Mouse (Mus musculus): ENCODE results near the gene Fhl3. TPM values are rescaled to one million over a fixed set of nuclear protein-coding genes. Genes with fewer than 3 reads are reported as not detected.
A peak's percentile ranks its signal among the peaks of the same experiment; 100 is the strongest.

Fhl3 gene
- 3.9 and 4.5 TPM in 2 replicates for polyA plus RNA-seq (2014; fragmentation: Nextera tagmentation; extraction: Ambion mirVana)

DNA sequence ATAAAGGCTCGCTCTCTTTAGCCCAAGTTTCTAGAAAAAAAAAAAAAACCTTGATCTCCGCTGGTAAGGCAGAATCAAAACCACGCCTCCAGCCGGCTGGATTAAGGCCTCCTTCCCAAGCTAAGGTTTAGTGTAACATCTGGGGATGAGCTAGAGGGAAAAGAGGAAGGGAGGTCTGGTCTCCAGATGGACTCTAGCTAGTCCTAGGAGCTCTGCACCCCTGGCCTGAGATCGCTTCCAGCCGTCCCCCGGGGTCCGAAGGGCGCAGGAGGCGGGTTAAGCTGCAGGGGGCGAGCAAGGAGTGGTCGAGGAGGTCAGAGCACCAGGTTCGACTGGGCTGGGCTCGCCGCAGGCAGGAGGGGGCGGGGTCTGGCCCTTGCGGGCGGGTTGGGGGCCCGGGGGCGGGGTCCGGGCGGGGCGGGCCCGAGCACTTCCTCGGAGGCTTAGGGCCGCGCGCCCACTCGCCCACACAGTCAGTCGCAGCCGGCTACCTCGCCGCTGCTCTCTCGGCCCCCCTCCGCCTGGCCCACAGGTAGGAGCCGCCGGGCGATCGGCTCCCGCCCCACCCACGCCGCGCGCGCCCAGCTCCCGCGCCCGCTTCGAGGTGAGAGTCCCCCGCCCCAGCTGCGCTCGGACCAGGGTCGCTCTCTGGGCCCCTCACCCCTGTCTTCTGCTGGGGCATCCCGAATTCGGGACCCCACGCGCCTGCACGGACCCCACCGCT is at the start of gene Fhl3:
TSS of gene Fhl3 (plus strand) at position 454 of the 724 bp plus-strand sequence.
- H3K9ac ChIP-seq (ENCODE audit: low read length) = peak within 1 kb of the TSS; percentile 76
- peak; percentile 94 for DNase-seq (ENCODE audit: low spot score, missing footprints)
- no peaks in the 10 kb centered on the region for H3K9me3 ChIP-seq (ENCODE audit: control insufficient read depth, low read length)
- WGBS = under 1% methylated on average over 59 of the region's 59 CpGs
- peak within 1 kb of the TSS; percentile 63 for H3K4me3 ChIP-seq (ENCODE audit: low read depth, low read length)
- no peak within 1 kb of the TSS for H3K27ac ChIP-seq (ENCODE audit: low read depth, low read length)
- peaks cover 4% of the 10 kb centered on the region for H3K27me3 ChIP-seq (ENCODE audit: control insufficient read depth, insufficient read depth, low read length)
- peak within 1 kb of the TSS; percentile 95 for H3K4me2 ChIP-seq
- peak; percentile 65 for ATAC-seq (ENCODE audit: low FRiP score)
- no peaks in the 10 kb centered on the region for H3K36me3 ChIP-seq (ENCODE audit: control insufficient read depth, insufficient read depth, low read length)
- H3K4me1 ChIP-seq (ENCODE audit: control insufficient read depth, insufficient read depth, low read length) = peaks cover 48% of the 10 kb centered on the region

DNA sequence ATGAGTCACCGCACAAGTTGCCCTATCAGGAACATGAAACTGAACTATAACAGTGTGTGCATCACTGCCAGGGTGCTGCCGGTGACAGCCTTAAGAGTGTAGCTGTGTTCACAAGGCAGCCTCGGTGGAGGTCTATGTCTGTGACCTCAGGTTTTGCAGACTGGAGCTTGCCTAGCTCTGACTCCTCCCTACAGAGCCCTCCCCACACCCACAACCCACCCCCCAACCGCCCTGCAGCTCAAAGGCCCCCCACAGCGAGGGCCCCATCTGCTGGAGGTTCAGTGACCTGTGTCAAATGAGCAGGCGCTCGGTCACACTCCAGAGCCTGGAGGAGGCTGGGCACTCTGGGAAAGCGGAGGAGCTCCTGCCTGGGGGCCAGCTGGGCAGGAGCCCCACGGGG is 47.6 kb upstream of the Fhl3 start:
- Histone ChIP-seq H3K9ac (ENCODE audit: low read length) (no peak overlapping the region; the same call in 1 of the 2 replicates), H3K4me1 (ENCODE audit: control insufficient read depth, insufficient read depth, low read length) (peaks cover 32% of the 10 kb centered on the region), H3K4me2 (peak overlapping the region; percentile 22), H3K27me3 (ENCODE audit: control insufficient read depth, insufficient read depth, low read length) (peaks cover 34% of the 10 kb centered on the region), H3K36me3 (ENCODE audit: control insufficient read depth, insufficient read depth, low read length) (no peaks in the 10 kb centered on the region), H3K9me3 (ENCODE audit: control insufficient read depth, low read length) (no peaks in the 10 kb centered on the region), H3K27ac (ENCODE audit: low read depth, low read length) (0 out of 2 replicates have a peak overlapping the region, but pooled peaks have one; percentile 41), H3K4me3 (ENCODE audit: low read depth, low read length) (no peak overlapping the region)
- 0% methylated on average over 9 of the region's 9 CpGs for WGBS
- peak; percentile 93 for DNase-seq (ENCODE audit: low spot score, missing footprints)
- ATAC-seq (ENCODE audit: low FRiP score) = peak; percentile 47

DNA sequence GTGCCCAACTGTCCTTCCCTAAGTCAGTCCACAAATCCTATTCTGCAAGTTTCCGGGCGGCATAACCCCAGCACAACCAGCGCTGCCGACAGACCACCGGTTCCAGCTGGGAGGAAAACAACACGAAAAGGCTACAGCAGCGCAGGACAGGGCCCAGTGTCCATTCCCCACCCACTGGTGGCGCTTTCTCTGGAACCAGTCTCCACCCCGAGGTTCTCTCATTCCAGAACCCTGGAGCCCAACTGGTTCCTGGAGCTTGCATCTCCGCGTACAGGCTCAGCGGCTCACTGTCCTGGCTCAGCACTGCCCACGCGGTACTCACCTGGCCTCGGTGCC is 44.0 kb upstream of the Fhl3 start, which contains the start of gene Pou3f1:
TSS of gene Pou3f1 (plus strand) at position 290 of the 336 bp plus-strand sequence.
- Histone ChIP-seq H3K9ac (ENCODE audit: low read length) (peak within 1 kb of the TSS; percentile 80), H3K4me3 (ENCODE audit: low read depth, low read length) (peak within 1 kb of the TSS; percentile 63), H3K27me3 (ENCODE audit: control insufficient read depth, insufficient read depth, low read length) (peaks cover 47% of the 10 kb centered on the region), H3K27ac (ENCODE audit: low read depth, low read length) (peak within 1 kb of the TSS; percentile 50), H3K4me1 (ENCODE audit: control insufficient read depth, insufficient read depth, low read length) (peaks cover 50% of the 10 kb centered on the region), H3K4me2 (peak within 1 kb of the TSS; percentile 88), H3K36me3 (ENCODE audit: control insufficient read depth, insufficient read depth, low read length) (no peaks in the 10 kb centered on the region), H3K9me3 (ENCODE audit: control insufficient read depth, low read length) (no peaks in the 10 kb centered on the region)
- ATAC-seq (ENCODE audit: low FRiP score) (no peak), DNase-seq (ENCODE audit: low spot score, missing footprints) (no peak)
- WGBS = 1% methylated on average over 15 of the region's 15 CpGs

DNA sequence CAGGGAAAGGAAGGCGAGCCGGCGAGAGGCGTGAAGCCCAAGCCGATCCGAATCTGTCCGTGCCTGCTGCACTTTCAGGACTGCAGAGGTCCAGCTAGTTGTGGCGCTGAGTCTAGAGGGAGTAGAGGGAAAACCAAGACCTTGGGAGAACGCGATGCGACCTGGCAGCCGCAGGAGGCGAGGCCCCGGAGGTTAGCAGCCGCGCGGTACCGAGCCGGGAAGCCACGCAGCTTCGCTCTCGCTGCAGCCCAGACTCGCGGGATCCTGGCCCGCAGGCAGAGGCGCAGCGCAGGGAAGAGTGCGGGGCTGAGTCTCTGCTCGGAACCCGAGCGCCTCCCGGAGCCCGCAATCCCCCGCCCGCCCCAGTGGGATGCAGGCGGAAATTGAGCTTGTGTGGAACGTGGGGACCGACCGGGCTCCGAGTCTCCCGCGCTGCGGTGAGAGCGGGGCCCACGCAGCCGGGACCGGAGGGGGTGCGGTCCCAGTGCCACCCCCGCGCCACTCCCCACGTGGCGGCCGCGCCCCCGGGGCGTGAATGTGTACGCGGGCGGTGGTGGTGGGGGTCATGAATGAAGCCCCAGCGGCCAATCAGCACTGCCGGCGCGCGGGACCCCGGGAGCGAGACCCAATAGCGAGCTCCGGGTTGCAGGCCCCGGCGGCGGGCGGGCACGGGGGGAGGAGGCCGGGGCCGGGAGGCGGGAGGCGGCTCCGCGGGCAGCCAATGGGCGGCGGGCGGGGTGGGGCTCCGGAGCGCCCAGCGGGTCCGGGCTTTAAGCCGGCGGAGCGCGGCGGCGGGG is 43.4 kb upstream of the Fhl3 start:
- peak overlapping the region; percentile 88 for H3K4me2 ChIP-seq
- no peaks in the 10 kb centered on the region for H3K36me3 ChIP-seq (ENCODE audit: control insufficient read depth, insufficient read depth, low read length)
- DNase-seq (ENCODE audit: low spot score, missing footprints) (peak; percentile 97), ATAC-seq (ENCODE audit: low FRiP score) (peak; percentile 87)
- peaks cover 53% of the 10 kb centered on the region for H3K4me1 ChIP-seq (ENCODE audit: control insufficient read depth, insufficient read depth, low read length)
- H3K9ac ChIP-seq (ENCODE audit: low read length) = peak overlapping the region; percentile 80
- under 1% methylated on average over 77 of the region's 92 CpGs for WGBS
- peaks cover 50% of the 10 kb centered on the region for H3K27me3 ChIP-seq (ENCODE audit: control insufficient read depth, insufficient read depth, low read length)
- H3K4me3 ChIP-seq (ENCODE audit: low read depth, low read length) = peak overlapping the region; percentile 63
- no peaks in the 10 kb centered on the region for H3K9me3 ChIP-seq (ENCODE audit: control insufficient read depth, low read length)
- 0 out of 2 replicates have a peak overlapping the region, but pooled peaks have one; percentile 17 for H3K27ac ChIP-seq (ENCODE audit: low read depth, low read length)

DNA sequence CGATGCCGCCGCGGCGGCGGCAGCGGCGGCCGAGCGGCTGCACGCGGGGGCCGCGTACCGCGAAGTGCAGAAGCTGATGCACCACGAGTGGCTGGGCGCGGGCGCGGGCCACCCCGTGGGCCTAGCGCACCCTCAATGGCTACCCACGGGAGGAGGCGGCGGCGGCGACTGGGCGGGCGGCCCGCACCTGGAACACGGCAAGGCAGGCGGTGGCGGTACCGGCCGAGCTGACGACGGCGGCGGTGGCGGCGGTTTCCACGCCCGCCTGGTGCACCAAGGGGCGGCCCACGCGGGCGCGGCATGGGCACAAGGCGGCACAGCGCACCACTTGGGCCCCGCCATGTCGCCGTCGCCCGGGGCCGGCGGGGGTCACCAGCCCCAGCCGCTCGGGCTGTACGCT is 42.7 kb upstream of the Fhl3 start:
- peak overlapping the region; percentile 88 for H3K4me2 ChIP-seq
- peak overlapping the region; percentile 80 for H3K9ac ChIP-seq (ENCODE audit: low read length)
- ATAC-seq (ENCODE audit: low FRiP score) (peak; percentile 8), DNase-seq (ENCODE audit: low spot score, missing footprints) (peak; percentile 94)
- peaks cover 55% of the 10 kb centered on the region for H3K27me3 ChIP-seq (ENCODE audit: control insufficient read depth, insufficient read depth, low read length)
- H3K4me3 ChIP-seq (ENCODE audit: low read depth, low read length) = peak overlapping the region; percentile 63
- H3K9me3 ChIP-seq (ENCODE audit: control insufficient read depth, low read length) = no peaks in the 10 kb centered on the region
- under 1% methylated on average over 41 of the region's 61 CpGs for WGBS
- peaks cover 49% of the 10 kb centered on the region for H3K4me1 ChIP-seq (ENCODE audit: control insufficient read depth, insufficient read depth, low read length)
- no peaks in the 10 kb centered on the region for H3K36me3 ChIP-seq (ENCODE audit: control insufficient read depth, insufficient read depth, low read length)
- H3K27ac ChIP-seq (ENCODE audit: low read depth, low read length) = peak overlapping the region; percentile 50

DNA sequence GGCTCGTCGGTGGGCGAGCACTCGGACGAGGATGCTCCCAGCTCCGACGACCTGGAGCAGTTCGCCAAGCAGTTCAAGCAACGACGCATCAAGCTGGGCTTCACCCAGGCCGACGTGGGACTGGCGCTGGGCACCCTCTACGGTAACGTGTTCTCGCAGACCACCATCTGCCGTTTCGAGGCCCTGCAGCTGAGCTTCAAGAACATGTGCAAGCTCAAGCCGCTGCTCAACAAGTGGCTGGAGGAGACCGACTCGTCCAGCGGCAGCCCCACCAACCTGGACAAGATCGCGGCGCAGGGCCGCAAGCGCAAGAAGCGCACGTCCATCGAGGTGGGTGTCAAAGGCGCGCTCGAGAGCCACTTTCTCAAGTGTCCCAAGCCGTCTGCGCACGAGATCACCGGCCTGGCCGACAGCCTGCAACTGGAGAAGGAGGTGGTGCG is 42.1 kb upstream of the Fhl3 start:
- Histone ChIP-seq H3K36me3 (ENCODE audit: control insufficient read depth, insufficient read depth, low read length) (no peaks in the 10 kb centered on the region), H3K4me3 (ENCODE audit: low read depth, low read length) (peak overlapping the region; percentile 63), H3K9me3 (ENCODE audit: control insufficient read depth, low read length) (no peaks in the 10 kb centered on the region), H3K4me2 (peak overlapping the region; percentile 88), H3K27me3 (ENCODE audit: control insufficient read depth, insufficient read depth, low read length) (peaks cover 56% of the 10 kb centered on the region), H3K4me1 (ENCODE audit: control insufficient read depth, insufficient read depth, low read length) (peaks cover 44% of the 10 kb centered on the region), H3K27ac (ENCODE audit: low read depth, low read length) (no peak overlapping the region; the same call in 1 of the 2 replicates), H3K9ac (ENCODE audit: low read length) (peak overlapping the region; percentile 80)
- ATAC-seq (ENCODE audit: low FRiP score) (no peak), DNase-seq (ENCODE audit: low spot score, missing footprints) (peak; percentile 97)
- under 1% methylated on average over 39 of the region's 39 CpGs for WGBS

DNA sequence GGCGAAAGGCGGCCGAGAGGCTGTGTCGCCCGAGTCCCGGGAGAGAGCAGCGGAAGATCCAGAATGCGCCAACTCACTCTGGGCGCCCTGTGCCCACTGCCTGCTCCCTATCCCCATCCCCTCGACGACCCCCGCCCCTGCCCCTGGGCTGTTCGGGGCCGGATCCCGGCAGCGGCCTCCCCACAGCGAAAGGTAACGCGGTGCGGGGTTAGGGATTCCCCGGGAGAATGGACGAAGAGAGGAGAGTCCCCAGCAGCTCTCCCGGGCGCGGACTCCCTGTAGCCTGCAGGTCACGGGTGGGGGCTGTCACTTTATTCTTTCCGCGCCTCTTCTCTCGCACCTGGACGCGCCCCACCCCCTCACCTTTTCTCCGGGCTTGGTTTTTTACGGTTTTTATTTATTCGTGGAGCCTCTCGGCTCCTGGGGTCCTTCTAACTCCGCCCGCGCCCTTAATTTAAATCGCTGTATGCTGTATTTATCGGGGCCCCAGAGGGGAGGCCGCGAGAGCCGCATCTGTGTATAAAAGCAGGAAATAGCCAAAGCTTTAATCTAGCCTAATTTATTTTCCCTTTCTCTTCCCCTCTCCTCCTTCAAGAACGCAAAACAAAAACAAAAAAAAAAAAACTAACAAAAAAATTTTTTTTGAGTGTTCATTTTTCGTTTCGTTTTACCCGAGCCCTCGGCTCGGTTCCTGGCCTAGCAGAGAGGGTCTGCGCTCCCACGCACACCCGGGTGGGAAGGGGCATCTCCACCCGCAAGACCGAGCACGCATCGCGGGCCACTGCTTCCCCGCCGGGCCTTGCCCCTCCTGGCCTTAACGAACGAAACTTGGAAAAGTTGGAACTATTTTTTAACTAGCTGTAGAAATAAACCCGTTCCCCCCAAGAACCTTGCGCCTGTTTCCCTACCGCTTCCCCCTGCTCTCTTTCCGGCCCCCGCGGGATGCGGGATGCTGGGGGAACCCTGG is 41.0 kb upstream of the Fhl3 start:
- H3K4me3 ChIP-seq (ENCODE audit: low read depth, low read length) = peak overlapping the region; percentile 63
- H3K9me3 ChIP-seq (ENCODE audit: control insufficient read depth, low read length) = no peaks in the 10 kb centered on the region
- peak overlapping the region; percentile 15; the same call in 1 of the 2 replicates for H3K27ac ChIP-seq (ENCODE audit: low read depth, low read length)
- ATAC-seq (ENCODE audit: low FRiP score) = no peak
- DNase-seq (ENCODE audit: low spot score, missing footprints) = peak; percentile 97
- WGBS = under 1% methylated on average over 68 of the region's 68 CpGs
- peak overlapping the region; percentile 88 for H3K4me2 ChIP-seq
- H3K36me3 ChIP-seq (ENCODE audit: control insufficient read depth, insufficient read depth, low read length) = no peaks in the 10 kb centered on the region
- H3K9ac ChIP-seq (ENCODE audit: low read length) = peak overlapping the region; percentile 80
- peaks cover 47% of the 10 kb centered on the region for H3K4me1 ChIP-seq (ENCODE audit: control insufficient read depth, insufficient read depth, low read length)
- peaks cover 55% of the 10 kb centered on the region for H3K27me3 ChIP-seq (ENCODE audit: control insufficient read depth, insufficient read depth, low read length)

DNA sequence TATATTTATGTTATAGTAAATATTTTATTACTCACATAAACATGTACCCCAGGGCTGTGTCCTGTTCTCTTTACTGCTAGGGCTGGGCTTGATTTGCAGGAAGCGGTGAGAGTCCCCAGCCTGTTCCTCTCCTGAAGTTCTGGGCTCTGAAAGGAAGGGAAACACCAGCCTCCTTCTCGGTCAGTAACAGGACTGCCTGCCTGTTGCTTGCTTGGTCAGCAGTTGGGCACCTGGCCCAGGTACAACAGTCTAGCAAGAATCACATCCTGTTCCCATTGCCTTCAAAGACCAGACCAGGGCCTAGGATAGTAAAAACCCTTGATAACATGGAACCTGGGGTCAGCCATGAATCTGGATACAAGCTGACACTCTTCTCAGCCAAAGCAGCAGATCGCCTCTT is 39.9 kb upstream of the Fhl3 start:
- Histone ChIP-seq H3K4me3 (ENCODE audit: low read depth, low read length) (peak overlapping the region; percentile 30), H3K9ac (ENCODE audit: low read length) (peak overlapping the region; percentile 44; the same call in 1 of the 2 replicates), H3K27me3 (ENCODE audit: control insufficient read depth, insufficient read depth, low read length) (peaks cover 47% of the 10 kb centered on the region), H3K36me3 (ENCODE audit: control insufficient read depth, insufficient read depth, low read length) (no peaks in the 10 kb centered on the region), H3K27ac (ENCODE audit: low read depth, low read length) (no peak overlapping the region), H3K4me2 (peak overlapping the region; percentile 88), H3K9me3 (ENCODE audit: control insufficient read depth, low read length) (no peaks in the 10 kb centered on the region), H3K4me1 (ENCODE audit: control insufficient read depth, insufficient read depth, low read length) (peaks cover 46% of the 10 kb centered on the region)
- ATAC-seq (ENCODE audit: low FRiP score) (no peak), DNase-seq (ENCODE audit: low spot score, missing footprints) (peak; percentile 87)
- 21% methylated on average over 3 of the region's 3 CpGs for WGBS

Data from midbrain, embryonic 11.5 days (tissue).